ENCODE assay signal across 9 mouse cellular contexts in the genomic region with DNA sequence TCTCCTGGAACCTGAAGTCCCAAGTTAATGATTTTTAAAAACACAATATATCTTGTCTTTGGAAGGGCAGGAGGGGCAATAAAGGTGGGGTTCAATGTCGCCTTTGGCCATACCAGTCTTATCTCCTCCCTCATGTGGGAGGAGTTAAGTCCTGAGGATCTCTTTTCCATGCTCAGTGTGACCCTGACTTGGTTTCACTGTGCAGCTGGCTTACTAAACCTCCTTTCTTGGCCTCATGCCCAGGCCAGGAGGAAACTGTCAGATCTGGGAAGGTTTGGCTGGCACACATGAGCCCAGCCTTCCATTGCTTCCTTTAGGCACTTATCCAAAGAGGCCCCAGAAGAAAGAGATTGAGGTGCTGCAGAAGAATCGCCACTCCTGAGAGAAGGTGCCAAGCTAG. TPM values are rescaled to one million over a fixed set of nuclear protein-coding genes. Genes with fewer than 3 reads are reported as not detected.
DNase-seq lines count a peak whose midpoint lies in the region; ATAC-seq lines count a peak whose summit lies in the region.
"Had no signal": no experiment of that assay in that cellular context is flagged by ENCODE, and none has a peak within 500 bp of the region (broad histone marks: within the 10 kb centered on the region; RNA-seq: fewer than 3 reads in every experiment).

A gene (plus strand): TSS at position 189 of the 400 bp plus-strand sequence.

- DNase-seq in kidney, adult 18-20 months, result peak; percentile 51
- DNase-seq in adrenal gland, adult (ENCODE audit: inconsistent age in 2 of 2, low spot score in 1 of 2), result peak; percentile 88 to 91
- peak; percentile 19 to 44 for DNase-seq in heart, postnatal 10 days
- DNase-seq in lung, postnatal 14 days, result peak; percentile 56
- no peak for DNase-seq in midbrain, embryonic 10.5 days (ENCODE audit: low spot score)
- DNase-seq in thymus, postnatal 25 days, result no peak

- H3K27ac ChIP-seq in kidney, embryonic 15.5 days, result no peak within 1 kb of the TSS
- H3K27ac ChIP-seq in neural tube, embryonic 15.5 days (replicated peaks), result no peak within 1 kb of the TSS
- no peak within 1 kb of the TSS for H3K27ac ChIP-seq in midbrain, embryonic 10.5 days (replicated peaks)
- H3K27ac ChIP-seq: hindbrain, embryonic 15.5 days had no signal

- no peak within 1 kb of the TSS for H3K4me2 ChIP-seq in kidney, embryonic 15.5 days
- no peak within 1 kb of the TSS for H3K4me2 ChIP-seq in neural tube, embryonic 15.5 days
- H3K4me2 ChIP-seq: hindbrain, embryonic 15.5 days had no signal

- no peak for ATAC-seq in kidney, embryonic 15.5 days (replicated peaks; ENCODE audit: low FRiP score)
- ATAC-seq in neural tube, embryonic 15.5 days (ENCODE audit: low FRiP score), result no peak

- intact Hi-C loops in heart, postnatal 10 days (cut with DNase I), result no loop called here

- H3K36me3 ChIP-seq in kidney, embryonic 15.5 days, result no peaks in the 10 kb centered on the region
- no peaks in the 10 kb centered on the region for H3K36me3 ChIP-seq in neural tube, embryonic 15.5 days
- no peaks in the 10 kb centered on the region for H3K36me3 ChIP-seq in midbrain, embryonic 10.5 days
- H3K36me3 ChIP-seq: hindbrain, embryonic 15.5 days had no signal

- 44% methylated on average over 2 of the region's 2 CpGs for WGBS in kidney, embryonic 15.5 days
- 66% methylated on average over 2 of the region's 2 CpGs for whole genome bisulfite sequencing in neural tube, embryonic 15.5 days
- 70% methylated on average over 2 of the region's 2 CpGs for WGBS in midbrain, embryonic 10.5 days

- H3K4me1 ChIP-seq in kidney, embryonic 15.5 days, result no peaks in the 10 kb centered on the region
- no peaks in the 10 kb centered on the region for H3K4me1 ChIP-seq in neural tube, embryonic 15.5 days
- H3K4me1 ChIP-seq in midbrain, embryonic 10.5 days, result no peaks in the 10 kb centered on the region
- H3K4me1 ChIP-seq: hindbrain, embryonic 15.5 days had no signal

- H3K27me3 ChIP-seq in kidney, embryonic 15.5 days, result no peaks in the 10 kb centered on the region
- H3K27me3 ChIP-seq in neural tube, embryonic 15.5 days (replicated peaks), result no peaks in the 10 kb centered on the region
- no peaks in the 10 kb centered on the region for H3K27me3 ChIP-seq in midbrain, embryonic 10.5 days (ENCODE audit: low read depth, poor library complexity, severe bottlenecking)
- H3K27me3 ChIP-seq: hindbrain, embryonic 15.5 days had no signal

- H3K9me3 ChIP-seq in kidney, embryonic 15.5 days (replicated peaks), result no peaks in the 10 kb centered on the region
- no peaks in the 10 kb centered on the region for H3K9me3 ChIP-seq in neural tube, embryonic 15.5 days (replicated peaks)
- no peaks in the 10 kb centered on the region for H3K9me3 ChIP-seq in midbrain, embryonic 10.5 days (replicated peaks)
- H3K9me3 ChIP-seq: hindbrain, embryonic 15.5 days had no signal

- H3K4me3 ChIP-seq in kidney, embryonic 15.5 days (replicated peaks), result no peak within 1 kb of the TSS
- H3K4me3 ChIP-seq in neural tube, embryonic 15.5 days (replicated peaks), result no peak within 1 kb of the TSS
- H3K4me3 ChIP-seq in midbrain, embryonic 10.5 days, result no peak within 1 kb of the TSS
- H3K4me3 ChIP-seq: hindbrain, embryonic 15.5 days had no signal

- no peak within 1 kb of the TSS for H3K9ac ChIP-seq in kidney, embryonic 15.5 days
- H3K9ac ChIP-seq in neural tube, embryonic 15.5 days (replicated peaks), result no peak within 1 kb of the TSS
- H3K9ac ChIP-seq: hindbrain, embryonic 15.5 days had no signal

RNA-seq across cellular contexts. Expression of the gene that starts here (rescaled TPM):
- 0.12 TPM in 1 of 2 replicates, not detected in the other for polyA plus RNA-seq in kidney, embryonic 15.5 days (2015; fragmentation: Nextera tagmentation; extraction: Ambion mirVana)
- not detected for total RNA-seq in heart, postnatal 10 days (2021)
- polyA plus RNA-seq in neural tube, embryonic 15.5 days (2015; fragmentation: Nextera tagmentation; extraction: Ambion mirVana), result 0.10 and 1.3 TPM in 2 replicates
- not detected in 2 replicates for polyA plus RNA-seq in midbrain, embryonic 10.5 days (2016; fragmentation: Nextera tagmentation; extraction: Ambion mirVana)

Comparison
In these comparisons a context has a peak if more than half of its experiments do, and no peak if none do; other contexts are left out.
1. Peak in DNase-seq in heart, postnatal 10 days; RNA of the gene not detected or under 1 TPM.
2. DNase-seq: peak in kidney, adult 18-20 months (single experiment), adrenal gland, adult (2 of 2) and lung, postnatal 14 days (single experiment); none in midbrain, embryonic 10.5 days (single experiment) and thymus, postnatal 25 days (single experiment).